In the genomic region with DNA sequence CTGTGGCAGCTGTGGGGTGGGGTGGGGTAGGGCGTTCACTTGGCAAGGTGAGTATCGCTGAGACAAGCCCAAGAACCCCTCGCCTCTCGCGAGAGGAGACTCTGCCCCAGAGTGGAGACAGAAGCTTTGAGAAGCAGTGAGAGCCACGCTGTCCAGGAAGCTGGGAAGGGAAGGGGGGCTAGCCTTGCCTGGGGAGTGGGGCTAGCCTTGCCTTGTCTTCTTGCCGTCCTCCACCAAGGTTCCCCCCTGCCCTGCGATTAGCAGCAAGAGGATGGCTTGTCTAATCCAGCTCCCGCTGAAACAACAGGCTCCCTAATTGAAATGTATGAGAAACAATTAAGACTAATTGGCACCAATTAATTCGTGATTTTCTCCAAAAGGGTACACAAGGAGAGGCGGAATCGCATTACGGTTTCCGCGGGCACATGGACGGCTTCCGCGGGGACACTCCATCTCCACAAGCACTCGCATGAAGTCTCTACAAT, we compare ENCODE assay signal across 11 mouse cellular contexts.
DNase-seq lines count a peak whose midpoint lies in the region; ATAC-seq lines count a peak whose summit lies in the region.
"Had no signal": no experiment of that assay in that cellular context is flagged by ENCODE, and none has a peak within 500 bp of the region (broad histone marks: within the 10 kb centered on the region; RNA-seq: fewer than 3 reads in every experiment).

No protein-coding gene starts in this region.

- H3K27ac ChIP-seq in lung, embryonic 15.5 days: no peak overlapping the region
- peak overlapping the region; percentile 63; the same call in 1 of the 2 replicates for H3K27ac ChIP-seq in forebrain, embryonic 12.5 days
- no peak overlapping the region for H3K27ac ChIP-seq in limb, embryonic 13.5 days
- H3K27ac ChIP-seq: limb, embryonic 15.5 days had no signal

- H3K9ac ChIP-seq in lung, embryonic 15.5 days: no peak overlapping the region
- 0 out of 2 replicates have a peak overlapping the region, but pooled peaks have one; percentile 17 for H3K9ac ChIP-seq in forebrain, embryonic 12.5 days
- H3K9ac ChIP-seq in limb, embryonic 13.5 days: no peak overlapping the region; the same call in 1 of the 2 replicates
- H3K9ac ChIP-seq: limb, embryonic 15.5 days had no signal

- H3K4me2 ChIP-seq in lung, embryonic 15.5 days: peak overlapping the region; percentile 1; the same call in 1 of the 2 replicates
- H3K4me2 ChIP-seq in forebrain, embryonic 12.5 days: no peak overlapping the region
- H3K4me2 ChIP-seq in limb, embryonic 13.5 days (replicated peaks): peak overlapping the region; percentile 11
- H3K4me2 ChIP-seq: limb, embryonic 15.5 days had no signal

- no peak for DNase-seq in lung, postnatal 4 days
- peak; percentile 55 for DNase-seq in R1 (ENCODE audit: low read depth, low spot score)
- no peak for DNase-seq in adrenal gland, postnatal 10 days
- DNase-seq in adipocyte (ENCODE audit: low spot score): no peak
- DNase-seq in spleen, postnatal 14 days (ENCODE audit: low spot score in 2 of 2): no peak
- DNase-seq: cerebellum, postnatal 14 days had no signal

- H3K36me3 ChIP-seq in lung, embryonic 15.5 days: no peaks in the 10 kb centered on the region
- no peaks in the 10 kb centered on the region for H3K36me3 ChIP-seq in forebrain, embryonic 12.5 days (replicated peaks)
- H3K36me3 ChIP-seq in limb, embryonic 13.5 days: peaks cover 5% of the 10 kb centered on the region; the same call in 1 of the 2 replicates
- H3K36me3 ChIP-seq: G1E; limb, embryonic 15.5 days had no signal

- H3K4me3 ChIP-seq in lung, embryonic 15.5 days: no peak overlapping the region
- H3K4me3 ChIP-seq in forebrain, embryonic 12.5 days (replicated peaks): no peak overlapping the region
- H3K4me3 ChIP-seq in limb, embryonic 13.5 days: no peak overlapping the region
- H3K4me3 ChIP-seq: limb, embryonic 15.5 days had no signal

- H3K27me3 ChIP-seq in lung, embryonic 15.5 days: peaks cover 7% of the 10 kb centered on the region; the same call in 1 of the 2 replicates
- peaks cover 44% of the 10 kb centered on the region for H3K27me3 ChIP-seq in forebrain, embryonic 12.5 days
- peaks cover 34% of the 10 kb centered on the region for H3K27me3 ChIP-seq in limb, embryonic 13.5 days

- no peaks in the 10 kb centered on the region for H3K9me3 ChIP-seq in lung, embryonic 15.5 days
- no peaks in the 10 kb centered on the region for H3K9me3 ChIP-seq in forebrain, embryonic 12.5 days
- H3K9me3 ChIP-seq in limb, embryonic 13.5 days: no peaks in the 10 kb centered on the region
- H3K9me3 ChIP-seq: limb, embryonic 15.5 days had no signal

- ATAC-seq in lung, embryonic 15.5 days (ENCODE audit: borderline replicate concordance, extremely low read depth, low FRiP score, low TSS enrichment): 0 out of 2 replicates have a peak, but pooled peaks have one; percentile 15
- ATAC-seq in forebrain, embryonic 12.5 days (ENCODE audit: low FRiP score): peak; percentile 62; the same call in 1 of the 2 replicates
- ATAC-seq in limb, embryonic 13.5 days (ENCODE audit: low FRiP score, low read depth): no peak

- 45% methylated on average over 19 of the region's 19 CpGs for WGBS in lung, embryonic 15.5 days
- WGBS in forebrain, embryonic 12.5 days: 35% methylated on average over 19 of the region's 19 CpGs
- 39% methylated on average over 19 of the region's 19 CpGs for WGBS in limb, embryonic 13.5 days

- H3K4me1 ChIP-seq in lung, embryonic 15.5 days: peaks cover 23% of the 10 kb centered on the region
- peaks cover 41% of the 10 kb centered on the region for H3K4me1 ChIP-seq in forebrain, embryonic 12.5 days
- H3K4me1 ChIP-seq in limb, embryonic 13.5 days: peaks cover 74% of the 10 kb centered on the region
